Mouse (Mus musculus) testis, adult 2 months (tissue): ENCODE results near the gene Psmd8. TPM values are rescaled to one million over a fixed set of nuclear protein-coding genes. Genes with fewer than 3 reads are reported as not detected.
"Not testable (repeated sequence)": the region's sequence is repeated elsewhere in the genome, so short reads cannot be mapped to it uniquely, and the experiment has no call there.

Experiments
- H3K27ac ChIP-seq: fragments of 200-500 bp; 2 replicates; pipeline ENCODE4 v1.5.1; 2012; ENCODE audit warnings: low read depth, low read length; ENCODE audit not compliant: control insufficient read depth, insufficient read depth
- H3K27me3 ChIP-seq: fragments of 200-500 bp; 2 replicates; pipeline ENCODE4 v1.6.1; 2012; ENCODE audit warnings: mild to moderate bottlenecking, low read length, moderate library complexity; ENCODE audit not compliant: control insufficient read depth, insufficient read depth
- H3K36me3 ChIP-seq: fragments of 200-500 bp; 2 replicates; pipeline ENCODE4 v1.6.1; 2012; ENCODE audit warnings: mild to moderate bottlenecking, low read length; ENCODE audit not compliant: control insufficient read depth, insufficient read depth
- H3K4me1 ChIP-seq: fragments of 200-500 bp; 2 replicates; pipeline ENCODE4 v1.6.1; 2012; ENCODE audit warnings: low read length; ENCODE audit not compliant: control insufficient read depth, insufficient read depth
- H3K4me3 ChIP-seq: fragments of 200-500 bp; 2 replicates; pipeline ENCODE4 v1.5.1; 2012; ENCODE audit warnings: low read depth, mild to moderate bottlenecking, low read length, moderate library complexity, mixed read lengths; ENCODE audit not compliant: control insufficient read depth
- CTCF ChIP-seq: fragments of 200-500 bp; IDR thresholded peaks from 2 replicates; pipeline ENCODE4 v1.5.1; 2012; ENCODE audit warnings: low read depth, mild to moderate bottlenecking, inconsistent platforms, low read length, moderate library complexity; ENCODE audit not compliant: control insufficient read depth, insufficient read depth, insufficient replicate concordance
- POLR2A ChIP-seq: fragments of 200-500 bp; IDR thresholded peaks from 2 replicates; pipeline ENCODE4 v1.6.1; 2012; ENCODE audit warnings: low read depth, mild to moderate bottlenecking, inconsistent platforms, low read length, moderate library complexity; ENCODE audit not compliant: control insufficient read depth
- polyA plus RNA-seq: library from polyadenylated mRNA; depleted of rRNA; stranded (reverse); fragments of >200 nt; gene quantifications from 2 replicates; pipeline ENCODE4 v1.2.3, GENCODE M21; 2012; rRNA removed

Psmd8 gene
- polyA plus RNA-seq = 362 and 383 TPM in 2 replicates

DNA sequence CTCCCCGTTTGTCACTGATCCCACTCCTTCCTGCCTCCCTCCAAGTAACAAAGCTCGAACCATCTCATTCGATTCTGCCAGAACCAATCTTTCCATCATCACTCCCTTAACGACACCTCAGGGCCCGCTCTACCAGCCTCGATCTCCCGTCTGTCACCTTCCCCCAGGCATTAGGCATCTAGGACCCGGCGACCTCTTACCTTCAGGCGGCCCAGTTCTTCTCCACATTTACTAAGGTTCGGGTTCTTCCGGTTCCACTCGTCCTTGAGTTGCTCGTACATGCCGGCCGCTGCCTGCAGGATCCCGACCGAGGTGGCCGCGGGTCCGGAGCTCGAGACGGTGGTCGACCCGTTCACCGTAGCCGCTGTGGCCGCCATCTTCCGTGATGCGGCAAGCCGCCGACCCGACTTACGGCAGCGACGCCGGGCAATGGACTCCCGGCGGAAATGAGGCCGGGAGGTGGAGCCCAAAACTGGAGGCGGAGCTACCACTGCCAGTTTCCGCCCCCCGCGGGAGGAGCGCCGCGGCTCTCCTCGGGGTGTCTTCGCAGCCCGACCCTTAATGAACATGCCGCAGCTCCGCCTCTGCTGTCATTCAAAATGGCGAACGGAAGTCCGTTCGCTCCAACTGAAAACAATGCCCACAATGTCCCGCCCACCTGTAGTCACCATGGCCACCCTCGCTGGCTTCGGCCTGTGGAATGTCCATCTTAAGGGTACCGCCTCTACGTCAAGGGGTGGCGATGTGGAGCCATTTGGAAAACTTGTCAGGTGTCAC, at the start of gene Psmd8:
TSS of gene Psmd8 (minus strand) at position 625 of the 777 bp plus-strand sequence.
- Histone ChIP-seq H3K27me3 (no peaks in the 10 kb centered on the region), H3K4me1 (peaks cover 7% of the 10 kb centered on the region), H3K4me3 (peak within 1 kb of the TSS; percentile 100), H3K36me3 (no peaks in the 10 kb centered on the region; the same call in none of the 2 replicates), H3K27ac (peak within 1 kb of the TSS; percentile 99)
- TF ChIP-seq CTCF (peak; percentile 23; the same call in 1 of the 2 replicates), POLR2A (peak; percentile 85)

DNA sequence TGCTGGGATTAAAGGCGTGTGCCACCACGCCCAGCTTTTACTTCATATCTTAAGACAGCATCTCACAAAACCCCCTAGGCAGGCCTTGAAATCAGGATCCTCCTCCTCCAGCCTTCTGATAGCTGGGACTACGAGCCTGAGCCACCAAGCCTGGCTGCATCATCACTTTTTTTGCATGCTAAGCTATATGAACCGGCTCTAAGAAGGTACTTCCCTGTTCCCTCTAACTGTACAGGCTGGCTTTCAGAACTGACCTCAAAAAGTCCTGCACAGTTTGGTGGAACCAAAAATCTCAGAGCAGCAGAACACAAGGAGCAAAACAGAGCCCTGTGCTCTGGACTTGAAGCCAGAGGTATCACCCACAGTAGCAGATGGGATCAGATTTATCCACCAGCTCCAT, 47.7 kb upstream of the Psmd8 start:
- Histone ChIP-seq H3K4me3 (no peak overlapping the region), H3K27me3 (no peaks in the 10 kb centered on the region), H3K27ac (no peak overlapping the region), H3K4me1 (peaks cover 13% of the 10 kb centered on the region), H3K36me3 (no peaks in the 10 kb centered on the region)
- TF ChIP-seq CTCF (no peak), POLR2A (no peak)

- Histone ChIP-seq H3K4me3 (peak overlapping the region; percentile 13), H3K4me1 (peaks cover 13% of the 10 kb centered on the region), H3K36me3 (no peaks in the 10 kb centered on the region), H3K27me3 (no peaks in the 10 kb centered on the region), H3K27ac (no peak overlapping the region)
- TF ChIP-seq CTCF = no peak
- no peak for TF ChIP-seq POLR2A
These were observed 45.0 kb upstream of the Psmd8 start for GRCm38 (mm10) chr7:29225520-29225919.

DNA sequence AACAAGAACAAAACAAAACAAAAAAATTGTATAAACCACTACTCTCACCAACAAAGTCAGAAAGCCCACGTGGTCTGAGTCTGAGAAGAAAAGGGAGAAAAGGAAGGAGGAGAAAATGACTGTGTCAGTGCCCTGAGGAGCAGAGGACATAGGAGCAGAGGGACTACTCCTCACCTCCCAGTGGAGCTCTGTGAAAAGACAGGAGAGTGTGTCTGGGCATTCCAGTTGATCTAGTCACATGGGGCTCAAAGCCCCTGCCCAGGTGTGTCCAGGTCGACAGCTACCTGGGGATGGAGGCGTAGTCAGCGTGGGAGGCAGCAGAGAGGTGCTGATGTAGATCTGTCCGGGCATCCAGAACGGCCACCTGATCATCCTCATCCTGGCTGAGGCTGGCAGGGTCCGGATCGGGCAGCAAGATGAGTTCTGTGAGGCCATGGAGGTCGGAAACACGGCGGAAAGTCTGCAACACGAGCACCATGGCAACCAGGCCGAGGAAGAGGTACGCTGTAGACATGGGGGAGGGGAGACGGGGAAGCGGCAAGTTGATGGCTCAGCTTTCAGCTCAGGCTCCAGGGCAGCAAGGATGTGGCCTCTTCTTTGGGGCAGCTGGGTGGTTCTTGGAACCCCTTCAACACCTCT, 44.4 kb upstream of the Psmd8 start:
- H3K36me3 ChIP-seq = no peaks in the 10 kb centered on the region
- H3K27ac ChIP-seq = no peak overlapping the region
- H3K4me3 ChIP-seq = peak overlapping the region; percentile 13

GRCm38 (mm10) chr7:29214846-29215245, 34.3 kb upstream of the Psmd8 start:
- H3K27me3 ChIP-seq = no peaks in the 10 kb centered on the region

More for the DNA sequence above, 44.4 kb upstream of the Psmd8 start:
- TF ChIP-seq POLR2A (no peak), CTCF (no peak)
- Histone ChIP-seq H3K4me1 (peaks cover 13% of the 10 kb centered on the region), H3K27me3 (no peaks in the 10 kb centered on the region)

GRCm38 (mm10) chr7:29214236-29214635, 33.7 kb upstream of the Psmd8 start:
- Histone ChIP-seq H3K27ac (peak overlapping the region; percentile 88), H3K36me3 (no peaks in the 10 kb centered on the region), H3K27me3 (no peaks in the 10 kb centered on the region), H3K4me3 (peak overlapping the region; percentile 93), H3K4me1 (peaks cover 17% of the 10 kb centered on the region)
- no peak for TF ChIP-seq POLR2A
- TF ChIP-seq CTCF = no peak

More at GRCm38 (mm10) chr7:29214846-29215245, 34.3 kb upstream of the Psmd8 start:
- Histone ChIP-seq H3K36me3 (no peaks in the 10 kb centered on the region), H3K4me3 (peak overlapping the region; percentile 93), H3K27ac (peak overlapping the region; percentile 84), H3K4me1 (peaks cover 17% of the 10 kb centered on the region)
- no peak for TF ChIP-seq CTCF
- TF ChIP-seq POLR2A = peak; percentile 28; the same call in 1 of the 2 replicates

- Histone ChIP-seq H3K27ac (peak within 1 kb of the TSS; percentile 96), H3K4me3 (peak within 1 kb of the TSS; percentile 93)
- TF ChIP-seq POLR2A (no peak; the same call in 1 of the 2 replicates), CTCF (no peak)
These were observed 33.2 kb upstream of the Psmd8 start, which contains the start of gene Catsperg1 for GRCm38 (mm10) chr7:29213675-29214082. Gene Catsperg1 (minus strand): TSS chr7:29214035.

DNA sequence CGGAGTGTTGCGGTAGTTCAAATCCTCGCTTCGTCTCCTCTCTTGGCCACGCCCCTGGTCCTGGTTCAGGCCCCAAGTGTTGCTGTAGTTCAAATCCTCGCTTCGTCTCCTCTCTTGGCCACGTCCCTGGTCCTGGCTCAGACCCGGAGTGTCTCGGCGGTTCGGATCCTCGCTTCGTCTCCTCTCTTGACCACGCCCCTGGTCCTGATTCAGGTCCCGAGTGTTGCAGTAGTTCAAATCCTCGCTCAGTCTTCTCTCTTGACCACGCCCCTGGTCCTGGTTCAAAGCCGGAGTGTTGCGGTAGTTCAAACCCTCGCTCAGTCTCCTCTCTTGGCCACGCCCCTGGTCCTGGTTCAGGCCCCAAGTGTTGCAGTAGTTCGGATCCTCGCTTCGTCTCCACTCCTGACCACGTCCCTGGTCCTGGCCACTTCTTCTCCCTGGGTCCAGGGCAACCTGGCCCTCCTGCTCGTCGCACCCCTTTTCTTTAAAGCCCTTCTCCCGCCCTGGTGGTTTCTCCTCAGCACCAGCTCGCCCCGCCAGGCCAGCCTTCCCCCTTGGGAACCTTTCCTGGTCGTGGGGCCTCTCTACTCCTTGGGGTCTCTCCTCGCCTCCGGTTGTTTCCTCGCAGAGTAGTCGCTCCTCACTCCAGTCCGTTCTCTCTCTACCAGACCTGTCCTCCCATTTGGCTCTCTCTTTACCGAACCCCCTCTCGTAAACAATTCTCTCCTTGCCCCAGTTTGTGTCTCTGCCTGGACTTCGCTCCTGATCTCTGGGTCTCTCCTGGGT, 32.5 kb upstream of the Psmd8 start:
- H3K36me3 ChIP-seq, H3K27me3 ChIP-seq: not testable (repeated sequence)
- H3K4me3 ChIP-seq = peak overlapping the region; percentile 93
- H3K27ac ChIP-seq = peak overlapping the region; percentile 96
- peaks cover 17% of the 10 kb centered on the region for H3K4me1 ChIP-seq

More at GRCm38 (mm10) chr7:29213675-29214082, 33.2 kb upstream of the Psmd8 start, which contains the start of gene Catsperg1:
- Histone ChIP-seq H3K36me3 (no peaks in the 10 kb centered on the region), H3K4me1 (peaks cover 17% of the 10 kb centered on the region), H3K27me3 (no peaks in the 10 kb centered on the region)
